Mouse (Mus musculus) C2C12 (cell line): ENCODE measurements around the gene Gm49391.
"Not testable (repeated sequence)": the region's sequence is repeated elsewhere in the genome, so short reads cannot be mapped to it uniquely, and the experiment has no call there.

Experiments used
- CEBPB ChIP-seq: IDR thresholded peaks from one replicate; pipeline ENCODE4 v1.6.1; 2011; ENCODE audit warnings: low read depth, mild to moderate bottlenecking, control low read depth, moderate library complexity
- CTCF ChIP-seq: IDR thresholded peaks from one replicate; pipeline ENCODE4 v1.5.1; 2011; ENCODE audit not compliant: control insufficient read depth, insufficient read depth, insufficient read length
- MYOD1 ChIP-seq: IDR thresholded peaks from one replicate; pipeline ENCODE4 v1.6.1; 2011; ENCODE audit warnings: low read depth; ENCODE audit not compliant: control insufficient read depth, insufficient read length
- MYOG ChIP-seq: IDR thresholded peaks from one replicate; pipeline ENCODE4 v1.6.1; 2011; ENCODE audit not compliant: control insufficient read depth, insufficient read length; ENCODE audit errors: extremely low read depth
- USF1 ChIP-seq: IDR thresholded peaks from one replicate; pipeline ENCODE4 v1.6.1; 2011; ENCODE audit warnings: low read depth, mild to moderate bottlenecking, control low read depth, moderate library complexity

- not testable (repeated sequence) for TF ChIP-seq MYOD1, USF1, CTCF, MYOG, CEBPB
These were observed 5.5 kb upstream of the Gm49391 start, which contains the start of gene Tpbpa for GRCm38 (mm10) chr13:60941884-60942283.
